Mouse (Mus musculus) lung, embryonic 14.5 days (tissue): ENCODE results near the gene AC131692.1. TPM values are rescaled to one million over a fixed set of nuclear protein-coding genes. Genes with fewer than 3 reads are reported as not detected.

Experiments
- ATAC-seq: fragments of 200-750 bp; cut with Nextera tagmentation; 2 replicates; pipeline ENCODE4 v1.8.0; 2017; ENCODE audit warnings: mild to moderate bottlenecking, moderate TSS enrichment, moderate library complexity; ENCODE audit not compliant: insufficient read depth
- DNase-seq: peaks from one replicate; pipeline ENCODE4 v3.0.0-alpha.2; 2015
- H3K27ac ChIP-seq: fragments of 300-500 bp; sonication (generic); 2 replicates; pipeline ENCODE4 v1.5.1; 2014; ENCODE audit warnings: low read depth, mild to moderate bottlenecking, moderate library complexity
- H3K27me3 ChIP-seq: fragments of 300-500 bp; sonication (generic); 2 replicates; pipeline ENCODE4 v1.6.1; 2014; ENCODE audit warnings: low read length, control low read depth; ENCODE audit not compliant: insufficient read depth
- H3K36me3 ChIP-seq: fragments of 300-500 bp; sonication (generic); 2 replicates; pipeline ENCODE4 v1.6.1; 2014; ENCODE audit warnings: control low read depth; ENCODE audit not compliant: insufficient read depth
- H3K4me1 ChIP-seq: fragments of 300-500 bp; sonication (generic); 2 replicates; pipeline ENCODE4 v1.6.1; 2014; ENCODE audit warnings: antibody characterized with exemption, control low read depth; ENCODE audit not compliant: insufficient read depth
- H3K4me2 ChIP-seq: fragments of 300-500 bp; sonication (generic); 2 replicates; pipeline ENCODE4 v1.6.1; 2014; ENCODE audit warnings: mild to moderate bottlenecking
- H3K4me3 ChIP-seq: fragments of 300-500 bp; sonication (generic); 2 replicates; pipeline ENCODE4 v1.5.1; 2014; ENCODE audit warnings: low read depth, low read length
- H3K9ac ChIP-seq: fragments of 300-500 bp; sonication (generic); 2 replicates; pipeline ENCODE4 v1.6.1; 2014
- H3K9me3 ChIP-seq: fragments of 300-500 bp; sonication (generic); 2 replicates; pipeline ENCODE4 v1.6.1; 2016; ENCODE audit warnings: low read depth, low read length, control low read depth
- CTCF ChIP-seq: IDR thresholded peaks from 2 replicates; pipeline ENCODE4 v1.5.1; 2016; ENCODE audit warnings: antibody characterized with exemption, low read depth
- whole genome bisulfite sequencing: fragments of 180-500 bp; shearing (Covaris S2); extraction: QIAGEN DNeasy Blood & Tissue Kit; methylation state at CpG from one replicate; pipeline ENCODE4 v1.1.7; 2014; 5-methylcytosine and 5-hydroxymethylcytosine counted together
- polyA plus RNA-seq: library from polyadenylated mRNA; unstranded; fragments of >200 nt; fragmentation: Nextera tagmentation; extraction: Ambion mirVana; gene quantifications from 2 replicates; pipeline ENCODE4 v1.2.1, GENCODE M21; 2014

AC131692.1 gene
- polyA plus RNA-seq, 1 experiment from 2014 or later, result not detected

DNA sequence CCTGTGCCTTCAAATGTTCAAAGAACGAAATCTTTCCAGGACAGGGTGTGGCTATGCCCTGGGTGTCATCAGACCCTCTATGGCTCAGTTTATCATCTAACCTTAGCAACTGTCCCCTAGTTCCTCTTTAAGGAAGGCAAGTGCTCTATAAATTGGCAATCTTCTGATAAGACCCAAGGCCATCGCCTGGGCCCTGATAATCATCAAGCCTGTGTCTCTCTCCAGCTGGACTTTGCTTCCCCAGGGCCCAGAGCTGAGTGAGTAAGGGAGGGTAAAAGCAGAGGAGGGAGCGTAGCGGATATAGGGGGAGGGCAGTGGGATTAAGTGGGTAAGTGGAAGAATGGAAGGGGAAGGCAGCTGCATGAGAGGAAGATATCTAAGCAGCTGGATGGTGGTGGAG is 10.3 kb downstream of the AC131692.1 start:
- Histone ChIP-seq H3K4me1 (no peaks in the 10 kb centered on the region), H3K27me3 (no peaks in the 10 kb centered on the region), H3K9me3 (no peaks in the 10 kb centered on the region), H3K27ac (no peak overlapping the region), H3K4me2 (no peak overlapping the region), H3K4me3 (no peak overlapping the region), H3K36me3 (no peaks in the 10 kb centered on the region), H3K9ac (no peak overlapping the region; the same call in 1 of the 2 replicates)
- DNase-seq (no peak), ATAC-seq (no peak)
- no peak for TF ChIP-seq CTCF
- 69% methylated on average over 4 of the region's 4 CpGs for WGBS

- Histone ChIP-seq H3K4me1 (no peaks in the 10 kb centered on the region), H3K4me2 (no peak within 1 kb of the TSS), H3K27ac (no peak within 1 kb of the TSS), H3K36me3 (no peaks in the 10 kb centered on the region), H3K9ac (no peak within 1 kb of the TSS; the same call in 1 of the 2 replicates), H3K9me3 (no peaks in the 10 kb centered on the region), H3K27me3 (no peaks in the 10 kb centered on the region), H3K4me3 (no peak within 1 kb of the TSS)
- WGBS, result 81% methylated on average over 7 of the region's 7 CpGs
- TF ChIP-seq CTCF, result no peak
- ATAC-seq (no peak), DNase-seq (no peak)
Observed at GRCm38 (mm10) chr19:6105586-6105985, 11.4 kb downstream of the AC131692.1 start, which contains the start of gene Naaladl1. Naaladl1 (plus strand) TSS chr19:6105782.

GRCm38 (mm10) chr19:6113116-6113515 is 18.9 kb downstream of the AC131692.1 start:
- Histone ChIP-seq H3K9ac (no peak overlapping the region), H3K27ac (no peak overlapping the region), H3K4me3 (no peak overlapping the region), H3K4me1 (peaks cover 9% of the 10 kb centered on the region), H3K36me3 (peaks cover 40% of the 10 kb centered on the region), H3K9me3 (no peaks in the 10 kb centered on the region), H3K27me3 (no peaks in the 10 kb centered on the region), H3K4me2 (no peak overlapping the region)
- no peak for TF ChIP-seq CTCF
- DNase-seq, result no peak
- WGBS, result 28% methylated on average over 6 of the region's 6 CpGs
- ATAC-seq, result no peak

GRCm38 (mm10) chr19:6116113-6116850 is 22.1 kb downstream of the AC131692.1 start:
- no peak overlapping the region for H3K27ac ChIP-seq
- peak overlapping the region; percentile 29 for H3K9ac ChIP-seq
- H3K36me3 ChIP-seq, result peaks cover 43% of the 10 kb centered on the region
- H3K9me3 ChIP-seq, result no peaks in the 10 kb centered on the region
- H3K4me3 ChIP-seq, result peak overlapping the region; percentile 81
- 89% methylated on average over 15 of the region's 15 CpGs for WGBS
- no peaks in the 10 kb centered on the region for H3K27me3 ChIP-seq
- peaks cover 13% of the 10 kb centered on the region for H3K4me1 ChIP-seq
- no peak for DNase-seq
- H3K4me2 ChIP-seq, result peak overlapping the region; percentile 85
- TF ChIP-seq CTCF, result no peak
- no peak for ATAC-seq

DNA sequence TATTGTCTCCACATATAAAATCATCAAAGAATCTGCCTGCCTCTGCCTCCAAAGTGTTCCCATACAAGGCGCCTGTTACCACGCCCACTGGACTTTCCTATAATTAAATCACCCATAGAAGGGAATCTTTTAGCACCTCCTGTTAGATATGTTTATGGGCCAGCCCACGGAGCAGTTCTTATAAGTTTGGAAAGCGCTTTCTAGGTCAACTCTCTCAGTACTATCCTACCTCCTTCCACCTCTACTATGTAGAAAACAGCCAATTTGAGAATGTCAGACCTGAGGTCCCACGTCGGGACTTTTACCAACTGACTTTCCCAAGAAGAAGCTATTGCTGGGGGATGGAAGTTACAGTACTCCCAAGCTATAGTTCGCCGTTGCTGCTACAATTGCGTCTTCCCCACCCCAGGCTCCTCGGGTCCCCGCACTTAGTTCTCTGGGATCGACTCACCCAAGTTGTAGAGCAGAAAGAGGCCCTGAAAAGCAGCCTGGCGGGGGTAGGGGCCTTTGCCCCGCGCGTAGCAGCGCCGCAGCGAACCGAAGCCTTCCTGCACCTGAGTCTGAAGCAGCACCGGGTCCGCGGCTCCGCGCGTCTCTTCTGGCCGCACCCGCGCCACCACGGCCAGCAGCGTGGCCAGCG is 23.2 kb downstream of the AC131692.1 start:
- Histone ChIP-seq H3K4me3 (peak overlapping the region; percentile 81), H3K27ac (peak overlapping the region; percentile 99), H3K36me3 (peaks cover 40% of the 10 kb centered on the region), H3K4me1 (peaks cover 13% of the 10 kb centered on the region), H3K4me2 (peak overlapping the region; percentile 85), H3K9ac (peak overlapping the region; percentile 88), H3K9me3 (no peaks in the 10 kb centered on the region), H3K27me3 (no peaks in the 10 kb centered on the region)
- ATAC-seq (no peak), DNase-seq (no peak)
- 4% methylated on average over 32 of the region's 32 CpGs for WGBS
- TF ChIP-seq CTCF, result no peak

GRCm38 (mm10) chr19:6117986-6118676 is 23.9 kb downstream of the AC131692.1 start, which contains the start of gene Sac3d1:
Sac3d1 (minus strand) TSS chr19:6118650.
- H3K36me3 ChIP-seq, result peaks cover 36% of the 10 kb centered on the region
- peak within 1 kb of the TSS; percentile 99 for H3K27ac ChIP-seq
- peak within 1 kb of the TSS; percentile 88 for H3K9ac ChIP-seq
- peaks cover 13% of the 10 kb centered on the region for H3K4me1 ChIP-seq
- DNase-seq (peak; percentile 98), ATAC-seq (peak; percentile 88)
- no peaks in the 10 kb centered on the region for H3K9me3 ChIP-seq
- TF ChIP-seq CTCF, result no peak
- under 1% methylated on average over 71 of the region's 77 CpGs for WGBS
- H3K4me3 ChIP-seq, result peak within 1 kb of the TSS; percentile 81
- H3K4me2 ChIP-seq, result peak within 1 kb of the TSS; percentile 85
- no peaks in the 10 kb centered on the region for H3K27me3 ChIP-seq

- 2% methylated on average over 8 of the region's 8 CpGs for WGBS
- peak overlapping the region; percentile 47 for H3K9ac ChIP-seq
- H3K36me3 ChIP-seq, result peaks cover 38% of the 10 kb centered on the region
- H3K4me1 ChIP-seq, result peaks cover 13% of the 10 kb centered on the region
- TF ChIP-seq CTCF, result no peak
- H3K27ac ChIP-seq, result peak overlapping the region; percentile 99
- H3K9me3 ChIP-seq, result no peaks in the 10 kb centered on the region
- ATAC-seq (peak; percentile 33), DNase-seq (no peak)
- peak overlapping the region; percentile 81 for H3K4me3 ChIP-seq
- H3K4me2 ChIP-seq, result peak overlapping the region; percentile 85
- no peaks in the 10 kb centered on the region for H3K27me3 ChIP-seq
Observed at GRCm38 (mm10) chr19:6118677-6119185, 24.5 kb downstream of the AC131692.1 start.
